Mouse (Mus musculus) lung, embryonic 16.5 days (tissue): Measurements from ENCODE around the gene Ppara. TPM values are rescaled to one million over a fixed set of nuclear protein-coding genes. Genes with fewer than 3 reads are reported as not detected.

ENCODE experiments used
- ATAC-seq: fragments of 200-750 bp; cut with Nextera tagmentation; 2 replicates; pipeline ENCODE4 v1.8.0; 2017; ENCODE audit warnings: low read depth, mild to moderate bottlenecking, moderate library complexity
- H3K27ac ChIP-seq: fragments of 300-500 bp; sonication (generic); 2 replicates; pipeline ENCODE4 v1.5.1; 2014; ENCODE audit warnings: mild to moderate bottlenecking, control low read depth, low read length
- H3K27me3 ChIP-seq: fragments of 300-500 bp; sonication (generic); 2 replicates; pipeline ENCODE4 v1.6.1; 2014; ENCODE audit warnings: low read depth, low read length, mixed read lengths; ENCODE audit not compliant: control insufficient read depth, insufficient read depth
- H3K36me3 ChIP-seq: fragments of 300-500 bp; sonication (generic); 2 replicates; pipeline ENCODE4 v1.6.1; 2014; ENCODE audit warnings: low read length; ENCODE audit not compliant: control insufficient read depth, insufficient read depth
- H3K4me1 ChIP-seq: fragments of 300-500 bp; sonication (generic); replicated peaks from 2 replicates; pipeline ENCODE4 v1.6.1; 2014; ENCODE audit warnings: low read length, mixed read lengths; ENCODE audit not compliant: control insufficient read depth, insufficient read depth
- H3K4me2 ChIP-seq: fragments of 300-500 bp; sonication (generic); 2 replicates; pipeline ENCODE4 v1.6.1; 2014; ENCODE audit warnings: low read depth, low read length, control low read depth
- H3K4me3 ChIP-seq: fragments of 300-500 bp; sonication (generic); 2 replicates; pipeline ENCODE4 v1.5.1; 2014; ENCODE audit warnings: mild to moderate bottlenecking, low read length, control low read depth
- H3K9ac ChIP-seq: fragments of 300-500 bp; sonication (generic); 2 replicates; pipeline ENCODE4 v1.6.1; 2014; ENCODE audit warnings: low read length, control low read depth
- H3K9me3 ChIP-seq: fragments of 300-500 bp; sonication (generic); 2 replicates; pipeline ENCODE4 v1.6.1; 2016; ENCODE audit warnings: low read length; ENCODE audit not compliant: control insufficient read depth
- WGBS: fragments of 180-500 bp; shearing (Covaris S2); extraction: QIAGEN DNeasy Blood & Tissue Kit; methylation state at CpG from one replicate; pipeline ENCODE4 v1.1.7; 2014; 5-methylcytosine and 5-hydroxymethylcytosine counted together
- polyA plus RNA-seq: library from polyadenylated mRNA; unstranded; fragments of >200 nt; fragmentation: Nextera tagmentation; extraction: Ambion mirVana; gene quantifications from 2 replicates; pipeline ENCODE4 v1.2.1, GENCODE M21; 2015

Gene Ppara
- polyA plus RNA-seq, 1 experiment from 2014 or later: 5.2 TPM

GRCm38 (mm10) chr15:85703194-85703641, 31.6 kb upstream of the Ppara start:
- peaks cover 6% of the 10 kb centered on the region; the same call in 1 of the 2 replicates for H3K4me1 ChIP-seq
- WGBS: 55% methylated on average over 11 of the region's 11 CpGs
- peak; percentile 9; the same call in 1 of the 2 replicates for ATAC-seq
- H3K27ac ChIP-seq: no peak overlapping the region
- H3K9ac ChIP-seq: no peak overlapping the region
- no peaks in the 10 kb centered on the region for H3K9me3 ChIP-seq
- H3K4me3 ChIP-seq: no peak overlapping the region
- no peak overlapping the region for H3K4me2 ChIP-seq
- H3K27me3 ChIP-seq: no peaks in the 10 kb centered on the region
- H3K36me3 ChIP-seq: peaks cover 77% of the 10 kb centered on the region

- WGBS: 95% methylated on average over 4 of the region's 4 CpGs
- Histone ChIP-seq H3K9me3 (no peaks in the 10 kb centered on the region), H3K9ac (no peak overlapping the region), H3K27ac (no peak overlapping the region), H3K4me1 (peaks cover 6% of the 10 kb centered on the region; the same call in 1 of the 2 replicates), H3K4me3 (no peak overlapping the region), H3K36me3 (peaks cover 71% of the 10 kb centered on the region), H3K4me2 (no peak overlapping the region), H3K27me3 (no peaks in the 10 kb centered on the region)
- ATAC-seq: no peak
Observed at GRCm38 (mm10) chr15:85703858-85704257, 30.9 kb upstream of the Ppara start.

- Histone ChIP-seq H3K9me3 (no peaks in the 10 kb centered on the region), H3K36me3 (peaks cover 67% of the 10 kb centered on the region), H3K4me3 (no peak overlapping the region), H3K27ac (no peak overlapping the region), H3K4me1 (peaks cover 10% of the 10 kb centered on the region), H3K27me3 (no peaks in the 10 kb centered on the region), H3K9ac (no peak overlapping the region), H3K4me2 (no peak overlapping the region)
- ATAC-seq: no peak
- 85% methylated on average over 8 of the region's 8 CpGs for WGBS
Observed at GRCm38 (mm10) chr15:85704341-85705012, 30.3 kb upstream of the Ppara start.

- Histone ChIP-seq H3K9ac (no peak overlapping the region), H3K4me2 (no peak overlapping the region), H3K9me3 (no peaks in the 10 kb centered on the region), H3K4me1 (peaks cover 10% of the 10 kb centered on the region), H3K27me3 (no peaks in the 10 kb centered on the region), H3K27ac (no peak overlapping the region), H3K36me3 (peaks cover 61% of the 10 kb centered on the region), H3K4me3 (no peak overlapping the region)
- WGBS: 76% methylated on average over 9 of the region's 9 CpGs
- no peak for ATAC-seq
Observed at GRCm38 (mm10) chr15:85705013-85705528, 29.7 kb upstream of the Ppara start.

- Histone ChIP-seq H3K9ac (no peak overlapping the region), H3K27me3 (no peaks in the 10 kb centered on the region), H3K27ac (no peak overlapping the region), H3K4me2 (no peak overlapping the region), H3K4me1 (peaks cover 10% of the 10 kb centered on the region), H3K9me3 (no peaks in the 10 kb centered on the region), H3K36me3 (peaks cover 55% of the 10 kb centered on the region), H3K4me3 (no peak overlapping the region)
- ATAC-seq: no peak
- 74% methylated on average over 13 of the region's 13 CpGs for WGBS
Observed at GRCm38 (mm10) chr15:85705566-85706332, 29.0 kb upstream of the Ppara start.

GRCm38 (mm10) chr15:85706527-85706926, 28.3 kb upstream of the Ppara start:
- Histone ChIP-seq H3K9ac (no peak overlapping the region), H3K27ac (no peak overlapping the region), H3K36me3 (peaks cover 48% of the 10 kb centered on the region), H3K27me3 (no peaks in the 10 kb centered on the region), H3K4me3 (no peak overlapping the region), H3K4me1 (peaks cover 10% of the 10 kb centered on the region), H3K9me3 (no peaks in the 10 kb centered on the region), H3K4me2 (no peak overlapping the region)
- no peak for ATAC-seq
- WGBS: 83% methylated on average over 8 of the region's 8 CpGs

- H3K27ac ChIP-seq: no peak overlapping the region
- H3K9ac ChIP-seq: no peak overlapping the region
- WGBS: 88% methylated on average over 11 of the region's 11 CpGs
- H3K4me3 ChIP-seq: no peak overlapping the region
- peaks cover 43% of the 10 kb centered on the region for H3K36me3 ChIP-seq
- peaks cover 10% of the 10 kb centered on the region for H3K4me1 ChIP-seq
- H3K9me3 ChIP-seq: no peaks in the 10 kb centered on the region
- no peak for ATAC-seq
- no peak overlapping the region for H3K4me2 ChIP-seq
- H3K27me3 ChIP-seq: no peaks in the 10 kb centered on the region
Observed at GRCm38 (mm10) chr15:85707017-85707416, 27.8 kb upstream of the Ppara start.

GRCm38 (mm10) chr15:85707458-85708030, 27.2 kb upstream of the Ppara start:
- no peaks in the 10 kb centered on the region for H3K9me3 ChIP-seq
- H3K4me2 ChIP-seq: no peak overlapping the region
- H3K36me3 ChIP-seq: peaks cover 38% of the 10 kb centered on the region
- no peak for ATAC-seq
- no peak overlapping the region for H3K9ac ChIP-seq
- no peak overlapping the region for H3K27ac ChIP-seq
- H3K4me1 ChIP-seq: peaks cover 6% of the 10 kb centered on the region
- H3K27me3 ChIP-seq: no peaks in the 10 kb centered on the region
- 81% methylated on average over 7 of the region's 7 CpGs for WGBS
- no peak overlapping the region for H3K4me3 ChIP-seq

GRCm38 (mm10) chr15:85708217-85708616, 26.6 kb upstream of the Ppara start:
- ATAC-seq: no peak

More at GRCm38 (mm10) chr15:85708217-85708616, 26.6 kb upstream of the Ppara start:
- no peak overlapping the region for H3K4me3 ChIP-seq
- H3K9me3 ChIP-seq: no peaks in the 10 kb centered on the region
- 77% methylated on average over 2 of the region's 2 CpGs for WGBS
- no peaks in the 10 kb centered on the region for H3K27me3 ChIP-seq
- no peak overlapping the region for H3K9ac ChIP-seq
- H3K27ac ChIP-seq: no peak overlapping the region
- H3K4me1 ChIP-seq: peaks cover 4% of the 10 kb centered on the region
- peaks cover 33% of the 10 kb centered on the region for H3K36me3 ChIP-seq
- H3K4me2 ChIP-seq: no peak overlapping the region
